Mouse (Mus musculus) urinary bladder, adult 18-20 months (tissue): ENCODE data around the gene Ankrd27.

Source experiments
- DNase-seq, 2 experiments: peaks; one replicate each; pipeline ENCODE4 v3.0.0; 2022; ENCODE audit warnings: low spot score in 2 of 2, mixed read lengths in 2 of 2

The Ankrd27 gene

GRCm38 (mm10) chr7:35584068-35584785 is 1.8 kb upstream of the Ankrd27 start:
- DNase-seq: no peak

- DNase-seq: no peak
Measured at GRCm38 (mm10) chr7:35584786-35585190, 1.3 kb upstream of the Ankrd27 start.

- peak; percentile 27 to 60 for DNase-seq
Measured at GRCm38 (mm10) chr7:35585191-35586054, 621 bp upstream of the Ankrd27 start, which contains the start of gene Rgs9bp. TSS of gene Rgs9bp (minus strand) at chr7:35585582.

- DNase-seq: peak in 1 of 2 experiments; percentile 12
Measured at GRCm38 (mm10) chr7:35586906-35587445, 932 bp downstream of the Ankrd27 start.

GRCm38 (mm10) chr7:35587728-35588127 is 1.7 kb downstream of the Ankrd27 start:
- DNase-seq: no peak

- no peak for DNase-seq
Measured at GRCm38 (mm10) chr7:35588680-35589428, 2.8 kb downstream of the Ankrd27 start.

- DNase-seq: no peak
Measured at GRCm38 (mm10) chr7:35589485-35589884, 3.4 kb downstream of the Ankrd27 start.

- no peak for DNase-seq
Measured at GRCm38 (mm10) chr7:35590731-35591191, 4.7 kb downstream of the Ankrd27 start.

- DNase-seq: no peak
Measured at GRCm38 (mm10) chr7:35594311-35594710, 8.3 kb downstream of the Ankrd27 start.

GRCm38 (mm10) chr7:35599492-35599891 is 13.4 kb downstream of the Ankrd27 start:
- no peak for DNase-seq

- DNase-seq: no peak
Measured at GRCm38 (mm10) chr7:35600031-35600430, 14.0 kb downstream of the Ankrd27 start.

GRCm38 (mm10) chr7:35601106-35601505 is 15.1 kb downstream of the Ankrd27 start:
- DNase-seq: no peak

- no peak for DNase-seq
Measured at GRCm38 (mm10) chr7:35602766-35603165, 16.7 kb downstream of the Ankrd27 start.

- DNase-seq: no peak
Measured at GRCm38 (mm10) chr7:35606816-35607215, 20.8 kb downstream of the Ankrd27 start.

GRCm38 (mm10) chr7:35609245-35609644 is 23.2 kb downstream of the Ankrd27 start:
- DNase-seq: no peak

- DNase-seq: no peak
Measured at GRCm38 (mm10) chr7:35617513-35617912, 31.5 kb downstream of the Ankrd27 start.

GRCm38 (mm10) chr7:35622626-35623025 is 36.6 kb downstream of the Ankrd27 start:
- no peak for DNase-seq

GRCm38 (mm10) chr7:35626038-35626437 is 40.0 kb downstream of the Ankrd27 start:
- DNase-seq: no peak

- no peak for DNase-seq
Measured at GRCm38 (mm10) chr7:35627371-35627770, 41.3 kb downstream of the Ankrd27 start.

GRCm38 (mm10) chr7:35628496-35628895 is 42.5 kb downstream of the Ankrd27 start:
- DNase-seq: no peak

GRCm38 (mm10) chr7:35636229-35636628 is 50.2 kb downstream of the Ankrd27 start:
- DNase-seq: peak in 1 of 2 experiments; percentile 8

GRCm38 (mm10) chr7:35636874-35637273 is 50.8 kb downstream of the Ankrd27 start:
- DNase-seq: no peak
